Mouse (Mus musculus): ENCODE data around the gene Fam198b.

DNA sequence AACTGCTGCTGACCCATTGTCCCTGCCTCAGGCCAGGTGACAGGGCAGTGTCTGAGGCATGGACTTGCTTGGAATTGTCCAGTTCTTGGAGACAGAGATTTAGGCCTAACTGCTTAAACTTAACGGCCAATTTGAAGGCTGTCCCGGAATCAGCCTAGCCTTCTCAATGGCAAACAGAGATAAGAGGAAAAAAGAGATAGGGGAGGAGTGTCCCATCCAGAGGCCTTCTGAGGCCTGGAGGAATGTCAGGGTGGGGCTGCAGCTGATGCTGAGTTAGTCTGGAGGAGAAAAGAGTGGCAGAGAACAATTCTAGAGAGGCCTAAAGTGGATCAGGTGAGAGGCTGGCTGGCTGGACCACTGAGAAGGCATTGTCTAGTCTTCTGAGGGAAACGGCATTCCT is 32.2 kb upstream of the Fam198b start:
- TF ChIP-seq CTCF (IDR thresholded peaks at IDR 0.05; ENCODE audit: low read depth, low read length) (no peak), POLR2A (IDR thresholded peaks at IDR 0.05; ENCODE audit: extremely low read depth, insufficient read depth, low read length) (no peak)
